Mouse (Mus musculus): Measurements from ENCODE around the gene Lrmda.
A peak's percentile ranks its signal among the peaks of the same experiment; 100 is the strongest.

The Lrmda gene

DNA sequence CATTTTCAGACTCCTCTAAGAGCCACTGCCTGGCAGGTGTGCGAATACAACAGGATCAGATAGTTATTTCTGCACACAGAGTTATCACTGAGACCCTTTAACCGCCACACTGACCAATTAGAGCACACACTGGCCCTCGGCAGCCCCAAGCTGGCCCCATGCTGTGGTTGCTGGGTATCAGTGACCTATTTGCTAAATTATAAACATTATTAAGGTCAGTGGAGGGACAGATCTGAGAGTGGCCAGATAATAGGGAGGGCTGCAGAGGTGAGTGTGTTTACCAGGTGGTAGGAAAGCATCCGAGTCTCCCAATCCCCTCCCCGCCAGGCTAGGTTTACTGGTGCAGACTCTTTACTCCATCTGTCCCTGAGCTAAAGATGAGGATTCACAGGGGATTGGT lies 553.0 kb downstream of the Lrmda start:
- Histone ChIP-seq H3K36me3 (ENCODE audit: insufficient read depth, low read length) (no peaks in the 10 kb centered on the region), H3K9me3 (ENCODE audit: low read length) (no peaks in the 10 kb centered on the region), H3K27me3 (ENCODE audit: insufficient read depth, low read length) (peaks cover 6% of the 10 kb centered on the region), H3K4me3 (replicated peaks; ENCODE audit: low read length) (no peak overlapping the region), H3K4me1 (replicated peaks; ENCODE audit: low read depth, low read length) (peaks cover 28% of the 10 kb centered on the region)
- TF ChIP-seq NANOG (IDR thresholded peaks at IDR 0.05; ENCODE audit: borderline replicate concordance, low read length), result no peak
- TF ChIP-seq POU5F1 (IDR thresholded peaks at IDR 0.05; ENCODE audit: borderline replicate concordance, low read length), result no peak
- no peak for TF ChIP-seq CTCF (conservative IDR thresholded peaks at IDR 0.05; ENCODE audit: low read length)

DNA sequence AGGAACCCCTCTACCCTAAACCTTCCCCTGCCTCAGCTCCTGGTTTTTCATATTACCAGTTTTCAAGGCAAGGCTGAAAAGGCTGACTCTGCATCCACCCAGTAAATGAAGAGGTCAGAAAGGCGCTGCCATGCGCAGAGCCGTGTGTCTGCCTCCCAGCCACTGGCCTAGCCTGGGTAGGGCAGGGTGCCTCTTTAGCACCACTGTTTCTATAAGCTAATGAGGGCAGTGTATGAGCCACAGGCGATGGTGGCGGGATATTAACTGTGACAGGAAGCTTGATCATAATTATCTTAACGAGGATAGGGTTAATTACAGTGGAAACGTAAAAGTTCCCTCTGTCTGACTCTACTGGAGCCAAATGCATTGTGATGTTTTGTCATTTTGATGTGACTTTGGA lies 554.1 kb downstream of the Lrmda start:
- Histone ChIP-seq H3K4me3 (replicated peaks; ENCODE audit: low read length) (0 out of 2 replicates have a peak overlapping the region, but pooled peaks have one; percentile 3), H3K27me3 (ENCODE audit: insufficient read depth, low read length) (peaks cover 6% of the 10 kb centered on the region), H3K4me1 (replicated peaks; ENCODE audit: low read depth, low read length) (peaks cover 28% of the 10 kb centered on the region), H3K9me3 (ENCODE audit: low read length) (no peaks in the 10 kb centered on the region), H3K36me3 (ENCODE audit: insufficient read depth, low read length) (no peaks in the 10 kb centered on the region)
- TF ChIP-seq NANOG (IDR thresholded peaks at IDR 0.05; ENCODE audit: borderline replicate concordance, low read length), result no peak
- TF ChIP-seq POU5F1 (IDR thresholded peaks at IDR 0.05; ENCODE audit: borderline replicate concordance, low read length), result no peak
- no peak for TF ChIP-seq CTCF (conservative IDR thresholded peaks at IDR 0.05; ENCODE audit: low read length)

DNA sequence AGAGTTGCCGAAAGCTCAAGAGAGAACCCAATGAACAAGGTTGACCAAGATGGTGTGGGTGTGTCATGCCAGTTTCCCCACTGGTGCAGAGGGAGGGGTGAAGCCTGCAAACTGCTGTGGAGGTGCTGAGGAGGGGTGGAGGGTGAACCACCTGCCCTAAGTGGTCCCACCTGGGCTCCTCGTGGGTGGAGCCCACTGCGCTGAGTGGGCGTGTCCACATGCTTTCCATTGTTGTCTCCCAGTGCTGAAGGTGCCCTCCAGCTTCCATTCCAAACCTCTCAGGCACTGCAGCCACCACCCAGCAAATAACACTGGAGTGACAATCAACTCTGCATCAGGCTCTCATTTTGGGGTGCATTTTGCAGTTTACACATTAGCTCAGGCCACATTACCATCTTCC lies 554.5 kb downstream of the Lrmda start:
- Histone ChIP-seq H3K27me3 (ENCODE audit: insufficient read depth, low read length) (peaks cover 6% of the 10 kb centered on the region), H3K4me3 (replicated peaks; ENCODE audit: low read length) (0 out of 2 replicates have a peak overlapping the region, but pooled peaks have one; percentile 3), H3K4me1 (replicated peaks; ENCODE audit: low read depth, low read length) (peaks cover 28% of the 10 kb centered on the region), H3K36me3 (ENCODE audit: insufficient read depth, low read length) (no peaks in the 10 kb centered on the region), H3K9me3 (ENCODE audit: low read length) (no peaks in the 10 kb centered on the region)
- TF ChIP-seq CTCF (conservative IDR thresholded peaks at IDR 0.05; ENCODE audit: low read length) (no peak), NANOG (IDR thresholded peaks at IDR 0.05; ENCODE audit: borderline replicate concordance, low read length) (no peak), POU5F1 (IDR thresholded peaks at IDR 0.05; ENCODE audit: borderline replicate concordance, low read length) (no peak)

DNA sequence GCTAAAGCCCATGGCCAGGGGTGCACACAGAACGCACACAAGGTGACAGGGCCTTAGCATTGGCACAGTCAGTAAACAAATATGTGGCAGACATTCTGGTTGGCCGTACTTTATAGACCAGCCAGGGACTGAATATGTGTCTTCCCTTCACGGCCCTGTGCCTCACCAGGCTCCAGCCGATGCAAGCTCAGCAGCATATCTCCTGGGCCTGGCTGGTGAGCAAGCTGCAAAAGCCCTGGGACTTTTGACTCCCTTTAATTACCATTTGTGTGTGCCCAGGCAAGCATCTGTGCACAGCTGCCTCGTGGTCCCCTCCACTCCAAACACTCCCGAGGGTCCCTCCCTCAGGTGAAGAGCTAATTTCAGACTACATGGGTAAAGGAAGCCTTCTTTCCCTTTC lies 556.9 kb downstream of the Lrmda start:
- Histone ChIP-seq H3K9me3 (ENCODE audit: low read length) (no peaks in the 10 kb centered on the region), H3K36me3 (ENCODE audit: insufficient read depth, low read length) (no peaks in the 10 kb centered on the region), H3K4me3 (replicated peaks; ENCODE audit: low read length) (no peak overlapping the region), H3K27me3 (ENCODE audit: insufficient read depth, low read length) (peaks cover 6% of the 10 kb centered on the region), H3K4me1 (replicated peaks; ENCODE audit: low read depth, low read length) (peaks cover 28% of the 10 kb centered on the region)
- TF ChIP-seq CTCF (conservative IDR thresholded peaks at IDR 0.05; ENCODE audit: low read length), result no peak

DNA sequence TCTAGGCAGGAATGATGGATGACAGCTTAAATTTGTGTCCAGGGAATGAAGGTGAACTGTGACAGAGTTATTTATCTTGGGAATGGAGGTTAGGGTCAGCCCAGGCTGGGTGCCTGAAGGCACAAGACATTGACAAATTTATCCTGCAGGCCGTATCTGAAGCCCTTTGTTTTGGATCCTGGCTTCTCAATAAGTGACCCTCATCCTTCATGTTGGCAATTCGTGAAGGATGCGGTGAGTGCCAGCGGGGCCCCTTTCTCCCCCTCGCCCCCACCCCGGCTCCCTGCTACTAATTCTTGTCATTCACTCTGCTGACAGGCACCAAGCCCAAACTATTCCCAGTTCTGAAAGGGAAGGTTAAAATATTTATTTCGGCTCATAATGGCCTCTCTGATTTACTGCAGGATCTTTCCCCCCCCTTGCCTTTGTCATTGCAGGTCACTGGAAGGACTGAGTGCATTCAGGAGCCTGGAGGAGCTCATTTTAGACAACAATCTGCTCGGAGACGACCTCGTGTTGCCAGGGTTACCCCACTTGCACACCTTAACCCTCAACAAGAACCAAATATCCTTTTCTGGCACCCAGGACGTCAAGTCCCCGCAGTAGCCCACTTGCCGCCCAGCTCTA lies 558.0 kb downstream of the Lrmda start:
- H3K9me3 ChIP-seq (ENCODE audit: low read length), result no peaks in the 10 kb centered on the region
- H3K27me3 ChIP-seq (ENCODE audit: insufficient read depth, low read length), result peaks cover 6% of the 10 kb centered on the region
- peaks cover 28% of the 10 kb centered on the region for H3K4me1 ChIP-seq (replicated peaks; ENCODE audit: low read depth, low read length)
- no peak overlapping the region for H3K4me3 ChIP-seq (replicated peaks; ENCODE audit: low read length)
- no peak for TF ChIP-seq CTCF (conservative IDR thresholded peaks at IDR 0.05; ENCODE audit: low read length)
- no peak for TF ChIP-seq NANOG (IDR thresholded peaks at IDR 0.05; ENCODE audit: borderline replicate concordance, low read length)
- TF ChIP-seq POU5F1 (IDR thresholded peaks at IDR 0.05; ENCODE audit: borderline replicate concordance, low read length), result no peak
- H3K36me3 ChIP-seq (ENCODE audit: insufficient read depth, low read length), result no peaks in the 10 kb centered on the region

DNA sequence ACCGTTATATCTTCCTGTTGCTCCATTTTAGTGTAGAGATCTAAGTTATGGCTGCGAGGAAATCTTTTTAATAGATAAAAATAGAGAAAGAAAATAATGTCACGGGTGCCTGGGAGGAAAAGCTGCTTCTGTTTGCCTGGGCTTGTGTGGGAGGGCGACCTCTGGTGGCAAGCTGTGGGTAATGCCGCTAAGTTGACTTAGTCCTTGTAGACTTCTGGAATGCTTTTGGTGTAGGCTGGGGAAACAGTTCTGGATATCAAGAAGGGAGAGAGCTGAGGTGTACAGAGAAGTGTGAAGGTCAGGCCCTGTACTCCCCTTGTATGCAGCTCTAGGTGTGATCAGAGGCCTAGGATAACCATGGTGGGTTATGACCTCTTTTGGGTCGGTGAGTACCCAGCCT lies 558.7 kb downstream of the Lrmda start:
- Histone ChIP-seq H3K9me3 (ENCODE audit: low read length) (no peaks in the 10 kb centered on the region), H3K36me3 (ENCODE audit: insufficient read depth, low read length) (no peaks in the 10 kb centered on the region), H3K4me3 (replicated peaks; ENCODE audit: low read length) (no peak overlapping the region), H3K4me1 (replicated peaks; ENCODE audit: low read depth, low read length) (peaks cover 28% of the 10 kb centered on the region), H3K27me3 (ENCODE audit: insufficient read depth, low read length) (peaks cover 6% of the 10 kb centered on the region)
- TF ChIP-seq CTCF (conservative IDR thresholded peaks at IDR 0.05; ENCODE audit: low read length), result peak; percentile 88
- TF ChIP-seq POU5F1 (IDR thresholded peaks at IDR 0.05; ENCODE audit: borderline replicate concordance, low read length), result no peak

DNA sequence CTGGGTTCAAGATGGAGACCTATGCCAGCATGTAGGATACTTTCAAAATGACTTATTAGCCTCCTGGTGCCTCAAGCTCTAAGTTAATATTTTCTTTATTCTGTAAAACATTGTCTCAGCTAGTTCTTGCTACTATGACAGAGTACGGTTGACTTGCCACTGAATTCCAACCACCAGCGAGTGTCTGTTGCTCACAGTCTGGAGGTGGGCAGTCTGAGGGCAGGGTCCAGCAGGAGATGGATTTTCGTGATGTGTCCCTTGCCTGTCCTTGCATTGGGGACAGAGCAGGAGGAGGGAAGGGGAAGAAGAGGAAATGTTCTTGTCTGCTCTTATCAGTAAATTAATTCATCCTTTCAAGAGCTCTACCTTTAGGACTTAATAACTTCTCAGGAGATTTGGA lies 559.5 kb downstream of the Lrmda start:
- Histone ChIP-seq H3K27me3 (ENCODE audit: insufficient read depth, low read length) (peaks cover 6% of the 10 kb centered on the region), H3K36me3 (ENCODE audit: insufficient read depth, low read length) (no peaks in the 10 kb centered on the region)
- TF ChIP-seq POU5F1 (IDR thresholded peaks at IDR 0.05; ENCODE audit: borderline replicate concordance, low read length) (no peak), CTCF (conservative IDR thresholded peaks at IDR 0.05; ENCODE audit: low read length) (no peak), NANOG (IDR thresholded peaks at IDR 0.05; ENCODE audit: borderline replicate concordance, low read length) (no peak)

DNA sequence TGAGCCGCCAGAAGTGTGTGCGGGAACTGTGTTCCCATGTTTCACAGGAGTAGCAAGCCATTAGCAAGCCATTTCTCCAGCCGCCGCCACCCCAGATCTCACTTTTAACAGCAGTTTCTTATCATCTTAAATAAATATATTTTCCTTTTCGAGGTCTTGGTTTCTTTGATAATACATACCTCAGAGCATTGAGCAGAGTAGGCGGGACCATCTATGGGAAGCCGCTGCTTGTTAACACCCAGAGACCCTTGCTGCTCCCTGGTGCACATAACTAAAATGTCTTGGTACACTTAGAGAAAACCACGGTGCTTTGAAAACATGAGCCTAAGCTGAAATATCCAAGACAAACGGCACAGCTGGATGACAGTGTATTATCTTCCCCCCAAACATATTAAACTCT lies 562.6 kb downstream of the Lrmda start:
- TF ChIP-seq NANOG (IDR thresholded peaks at IDR 0.05; ENCODE audit: borderline replicate concordance, low read length) (no peak), POU5F1 (IDR thresholded peaks at IDR 0.05; ENCODE audit: borderline replicate concordance, low read length) (no peak), CTCF (conservative IDR thresholded peaks at IDR 0.05; ENCODE audit: low read length) (no peak)
- no peaks in the 10 kb centered on the region for H3K27me3 ChIP-seq (ENCODE audit: insufficient read depth, low read length)
- H3K4me3 ChIP-seq (replicated peaks; ENCODE audit: low read length), result peak overlapping the region; percentile 21; the same call in 1 of the 2 replicates
- no peaks in the 10 kb centered on the region for H3K36me3 ChIP-seq (ENCODE audit: insufficient read depth, low read length)
- no peaks in the 10 kb centered on the region for H3K9me3 ChIP-seq (ENCODE audit: low read length)
- no peaks in the 10 kb centered on the region; the same call in 1 of the 2 replicates for H3K4me1 ChIP-seq (replicated peaks; ENCODE audit: low read depth, low read length)

More for the DNA sequence above, 559.5 kb downstream of the Lrmda start:
- Histone ChIP-seq H3K4me1 (replicated peaks; ENCODE audit: low read depth, low read length) (peaks cover 20% of the 10 kb centered on the region), H3K4me3 (replicated peaks; ENCODE audit: low read length) (no peak overlapping the region), H3K9me3 (ENCODE audit: low read length) (no peaks in the 10 kb centered on the region)

DNA sequence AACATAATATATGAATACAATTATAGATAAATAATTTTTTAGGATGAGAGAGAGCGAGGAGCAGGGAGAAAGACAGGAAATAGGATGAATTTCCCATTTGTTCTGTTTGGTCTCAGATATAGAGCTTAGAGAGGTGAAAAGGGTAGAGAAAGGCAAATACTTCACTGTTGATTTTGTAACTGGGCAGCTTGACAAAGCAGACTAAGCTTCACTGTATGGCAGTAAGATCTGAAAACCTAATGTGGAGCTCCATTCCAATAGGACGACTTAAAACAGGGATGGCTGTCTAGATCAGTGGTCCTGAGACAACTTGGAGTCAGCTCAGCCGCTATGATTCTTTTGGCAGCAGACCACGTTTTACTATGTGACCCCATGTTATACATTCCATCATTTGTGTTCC lies 566.8 kb downstream of the Lrmda start:
- no peak overlapping the region for H3K4me3 ChIP-seq (replicated peaks; ENCODE audit: low read length)
- no peaks in the 10 kb centered on the region for H3K9me3 ChIP-seq (ENCODE audit: low read length)
- no peaks in the 10 kb centered on the region for H3K36me3 ChIP-seq (ENCODE audit: insufficient read depth, low read length)
- H3K4me1 ChIP-seq (replicated peaks; ENCODE audit: low read depth, low read length), result no peaks in the 10 kb centered on the region
- TF ChIP-seq CTCF (conservative IDR thresholded peaks at IDR 0.05; ENCODE audit: low read length) (no peak), NANOG (IDR thresholded peaks at IDR 0.05; ENCODE audit: borderline replicate concordance, low read length) (no peak), POU5F1 (IDR thresholded peaks at IDR 0.05; ENCODE audit: borderline replicate concordance, low read length) (no peak)
- no peaks in the 10 kb centered on the region for H3K27me3 ChIP-seq (ENCODE audit: insufficient read depth, low read length)
